Mouse (Mus musculus): ENCODE measurements around the gene Chrm5. TPM values are rescaled to one million over a fixed set of nuclear protein-coding genes. Genes with fewer than 3 reads are reported as not detected.

The Chrm5 gene
- polyA plus RNA-seq, 1 experiment from 2014 or later: 0.22 TPM

GRCm38 (mm10) chr2:112497851-112498250 lies 17.3 kb upstream of the Chrm5 start:
- H3K9ac ChIP-seq: no peak overlapping the region
- H3K36me3 ChIP-seq: no peaks in the 10 kb centered on the region
- no peaks in the 10 kb centered on the region for H3K27me3 ChIP-seq
- H3K4me1 ChIP-seq: peaks cover 3% of the 10 kb centered on the region; the same call in 1 of the 2 replicates
- no peak overlapping the region for H3K27ac ChIP-seq
- no peak for ATAC-seq (replicated peaks; ENCODE audit: low FRiP score)
- no peak overlapping the region for H3K4me2 ChIP-seq
- WGBS: 68% methylated on average over 7 of the region's 7 CpGs
- no peak overlapping the region for H3K4me3 ChIP-seq (replicated peaks)
- no peaks in the 10 kb centered on the region for H3K9me3 ChIP-seq (replicated peaks)

GRCm38 (mm10) chr2:112493539-112494260 lies 13.1 kb upstream of the Chrm5 start:
- ATAC-seq (replicated peaks; ENCODE audit: low FRiP score): peak; percentile 3; the same call in 1 of the 2 replicates

GRCm38 (mm10) chr2:112492856-112493538 lies 12.4 kb upstream of the Chrm5 start, which contains the start of gene Aven:
Gene Aven, plus strand, starts transcription at chr2:112492964.
- peaks cover 12% of the 10 kb centered on the region for H3K4me1 ChIP-seq
- H3K9me3 ChIP-seq (replicated peaks): no peaks in the 10 kb centered on the region
- no peaks in the 10 kb centered on the region for H3K36me3 ChIP-seq
- no peaks in the 10 kb centered on the region for H3K27me3 ChIP-seq
- under 1% methylated on average over 79 of the region's 87 CpGs for WGBS
- peak within 1 kb of the TSS; percentile 99 for H3K27ac ChIP-seq
- peak within 1 kb of the TSS; percentile 60 for H3K4me2 ChIP-seq
- peak within 1 kb of the TSS; percentile 77 for H3K4me3 ChIP-seq (replicated peaks)
- H3K9ac ChIP-seq: peak within 1 kb of the TSS; percentile 93
- peak; percentile 96 for ATAC-seq (replicated peaks; ENCODE audit: low FRiP score)

More at GRCm38 (mm10) chr2:112493539-112494260, 13.1 kb upstream of the Chrm5 start:
- no peaks in the 10 kb centered on the region for H3K27me3 ChIP-seq
- H3K9me3 ChIP-seq (replicated peaks): no peaks in the 10 kb centered on the region
- peak overlapping the region; percentile 93 for H3K9ac ChIP-seq
- WGBS: 39% methylated on average over 11 of the region's 11 CpGs
- H3K36me3 ChIP-seq: no peaks in the 10 kb centered on the region
- H3K27ac ChIP-seq: peak overlapping the region; percentile 99
- H3K4me1 ChIP-seq: peaks cover 14% of the 10 kb centered on the region
- H3K4me2 ChIP-seq: peak overlapping the region; percentile 60
- peak overlapping the region; percentile 77 for H3K4me3 ChIP-seq (replicated peaks)

- H3K27ac ChIP-seq: peak overlapping the region; percentile 99
- H3K27me3 ChIP-seq: no peaks in the 10 kb centered on the region
- peaks cover 11% of the 10 kb centered on the region for H3K4me1 ChIP-seq
- peak overlapping the region; percentile 60 for H3K4me2 ChIP-seq
- H3K9ac ChIP-seq: peak overlapping the region; percentile 93
- no peaks in the 10 kb centered on the region for H3K9me3 ChIP-seq (replicated peaks)
- peak overlapping the region; percentile 77 for H3K4me3 ChIP-seq (replicated peaks)
- ATAC-seq (replicated peaks; ENCODE audit: low FRiP score): 0 out of 2 replicates have a peak, but pooled peaks have one; percentile 7
- 9% methylated on average over 9 of the region's 9 CpGs for WGBS
- no peaks in the 10 kb centered on the region for H3K36me3 ChIP-seq
Measured at GRCm38 (mm10) chr2:112492431-112492855, 11.9 kb upstream of the Chrm5 start.

- Histone ChIP-seq H3K9me3 (replicated peaks) (no peaks in the 10 kb centered on the region), H3K4me1 (peaks cover 11% of the 10 kb centered on the region), H3K27ac (peak overlapping the region; percentile 99; the same call in 1 of the 2 replicates), H3K4me3 (replicated peaks) (no peak overlapping the region), H3K27me3 (no peaks in the 10 kb centered on the region), H3K9ac (no peak overlapping the region), H3K4me2 (no peak overlapping the region), H3K36me3 (no peaks in the 10 kb centered on the region)
- ATAC-seq (replicated peaks; ENCODE audit: low FRiP score): no peak
- 69% methylated on average over 5 of the region's 5 CpGs for WGBS
Measured at GRCm38 (mm10) chr2:112491629-112492028, 11.1 kb upstream of the Chrm5 start.

GRCm38 (mm10) chr2:112490483-112491196 lies 10.1 kb upstream of the Chrm5 start:
- no peak overlapping the region for H3K9ac ChIP-seq
- no peaks in the 10 kb centered on the region for H3K9me3 ChIP-seq (replicated peaks)
- 0 out of 2 replicates have a peak overlapping the region, but pooled peaks have one; percentile 18 for H3K27ac ChIP-seq
- H3K36me3 ChIP-seq: no peaks in the 10 kb centered on the region
- no peaks in the 10 kb centered on the region for H3K27me3 ChIP-seq
- H3K4me1 ChIP-seq: peaks cover 11% of the 10 kb centered on the region
- 55% methylated on average over 11 of the region's 11 CpGs for WGBS
- H3K4me3 ChIP-seq (replicated peaks): no peak overlapping the region
- no peak for ATAC-seq (replicated peaks; ENCODE audit: low FRiP score)
- no peak overlapping the region for H3K4me2 ChIP-seq

- no peak; the same call in 1 of the 2 replicates for ATAC-seq (replicated peaks; ENCODE audit: low FRiP score)
- WGBS: 69% methylated on average over 2 of the region's 2 CpGs
- Histone ChIP-seq H3K4me1 (peaks cover 4% of the 10 kb centered on the region; the same call in 1 of the 2 replicates), H3K4me2 (no peak overlapping the region), H3K9me3 (replicated peaks) (no peaks in the 10 kb centered on the region), H3K9ac (no peak overlapping the region), H3K27ac (no peak overlapping the region), H3K36me3 (no peaks in the 10 kb centered on the region), H3K4me3 (replicated peaks) (no peak overlapping the region), H3K27me3 (no peaks in the 10 kb centered on the region)
Measured at GRCm38 (mm10) chr2:112484886-112485285, 4.3 kb upstream of the Chrm5 start.

GRCm38 (mm10) chr2:112483334-112483651 lies 2.7 kb upstream of the Chrm5 start:
- Histone ChIP-seq H3K36me3 (no peaks in the 10 kb centered on the region), H3K27ac (peak overlapping the region; percentile 81), H3K4me3 (replicated peaks) (no peak overlapping the region), H3K4me2 (no peak overlapping the region), H3K9me3 (replicated peaks) (no peaks in the 10 kb centered on the region), H3K4me1 (peaks cover 4% of the 10 kb centered on the region; the same call in 1 of the 2 replicates), H3K9ac (no peak overlapping the region), H3K27me3 (no peaks in the 10 kb centered on the region)
- 57% methylated on average over 2 of the region's 2 CpGs for WGBS
- ATAC-seq (replicated peaks; ENCODE audit: low FRiP score): no peak

GRCm38 (mm10) chr2:112482533-112483333 lies 2.2 kb upstream of the Chrm5 start:
- peak; percentile 74 for ATAC-seq (replicated peaks; ENCODE audit: low FRiP score)
- Histone ChIP-seq H3K27me3 (no peaks in the 10 kb centered on the region), H3K4me3 (replicated peaks) (no peak overlapping the region), H3K36me3 (no peaks in the 10 kb centered on the region), H3K9ac (no peak overlapping the region), H3K4me1 (peaks cover 4% of the 10 kb centered on the region; the same call in 1 of the 2 replicates), H3K27ac (peak overlapping the region; percentile 81), H3K4me2 (no peak overlapping the region), H3K9me3 (replicated peaks) (no peaks in the 10 kb centered on the region)
- WGBS: 51% methylated on average over 5 of the region's 5 CpGs

GRCm38 (mm10) chr2:112481564-112481963 lies 995 bp upstream of the Chrm5 start:
- H3K27ac ChIP-seq: peak overlapping the region; percentile 74
- ATAC-seq (replicated peaks; ENCODE audit: low FRiP score): 0 out of 2 replicates have a peak, but pooled peaks have one; percentile 37
- WGBS: 2% methylated on average over 2 of the region's 2 CpGs

GRCm38 (mm10) chr2:112476554-112476953 lies 4.0 kb downstream of the Chrm5 start:
- H3K4me3 ChIP-seq (replicated peaks): no peak overlapping the region
- no peaks in the 10 kb centered on the region for H3K27me3 ChIP-seq
- H3K9ac ChIP-seq: no peak overlapping the region
- no peaks in the 10 kb centered on the region for H3K4me1 ChIP-seq
- 81% methylated on average over 6 of the region's 6 CpGs for WGBS
- no peaks in the 10 kb centered on the region for H3K9me3 ChIP-seq (replicated peaks)
- no peak overlapping the region for H3K4me2 ChIP-seq
- H3K27ac ChIP-seq: no peak overlapping the region
- no peaks in the 10 kb centered on the region for H3K36me3 ChIP-seq
- no peak for ATAC-seq (replicated peaks; ENCODE audit: low FRiP score)

More at GRCm38 (mm10) chr2:112481564-112481963, 995 bp upstream of the Chrm5 start:
- Histone ChIP-seq H3K4me1 (peaks cover 4% of the 10 kb centered on the region; the same call in 1 of the 2 replicates), H3K27me3 (no peaks in the 10 kb centered on the region), H3K4me2 (no peak overlapping the region), H3K9ac (no peak overlapping the region), H3K4me3 (replicated peaks) (no peak overlapping the region), H3K9me3 (replicated peaks) (no peaks in the 10 kb centered on the region), H3K36me3 (no peaks in the 10 kb centered on the region)
